Mouse (Mus musculus) bone marrow macrophage, adult 2 months (primary cell): ENCODE data around the gene Rab11b.

ENCODE experiments used
- CTCF ChIP-seq: IDR thresholded peaks from 2 replicates; pipeline ENCODE4 v1.5.1; 2012; ENCODE audit warnings: low read depth, mild to moderate bottlenecking, low read length, moderate library complexity
- POLR2A ChIP-seq: IDR thresholded peaks from 2 replicates; pipeline ENCODE4 v1.6.1; 2012; ENCODE audit warnings: mild to moderate bottlenecking, low read depth, low read length, borderline replicate concordance

DNA sequence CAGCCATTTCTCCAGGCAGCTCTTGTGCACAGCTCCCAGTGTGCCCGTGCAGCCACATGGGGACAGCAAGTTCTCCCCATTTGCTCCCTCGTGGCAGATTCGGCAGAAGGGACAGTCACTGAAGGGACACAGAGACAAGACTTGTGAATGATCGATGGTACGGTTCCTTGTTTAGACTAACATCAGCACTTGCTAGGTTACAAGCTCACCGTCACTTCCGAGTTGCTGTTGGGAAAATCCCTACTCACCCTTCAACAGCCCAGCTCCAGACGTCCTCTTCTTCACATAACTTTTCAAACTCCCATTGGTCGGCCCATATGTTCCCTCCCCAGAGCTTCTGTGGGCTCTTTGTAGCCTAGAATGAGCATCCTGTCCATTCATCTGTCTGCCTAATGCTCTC lies 57.2 kb downstream of the Rab11b start:
- TF ChIP-seq CTCF = no peak
- no peak for TF ChIP-seq POLR2A
